Mouse (Mus musculus) bone marrow, adult 2 months (tissue): Measurements from ENCODE around the gene Cpsf3.

Source experiments
- CTCF ChIP-seq: fragments of 200-500 bp; IDR thresholded peaks from 2 replicates; pipeline ENCODE4 v1.5.1; 2011; ENCODE audit warnings: low read length, control low read depth; ENCODE audit not compliant: control insufficient read depth, insufficient read depth
- POLR2A ChIP-seq: fragments of 200-500 bp; IDR thresholded peaks from 2 replicates; pipeline ENCODE4 v1.6.1; 2011; ENCODE audit warnings: low read depth, mild to moderate bottlenecking, control low read depth, low read length, borderline replicate concordance; ENCODE audit not compliant: control insufficient read depth

GRCm38 (mm10) chr12:21265501-21265900 lies 19.7 kb upstream of the Cpsf3 start:
- TF ChIP-seq CTCF = no peak
- no peak for TF ChIP-seq POLR2A
